Mouse (Mus musculus): Measurements from ENCODE around the gene H2al2a. TPM values are rescaled to one million over a fixed set of nuclear protein-coding genes. Genes with fewer than 3 reads are reported as not detected.

H2al2a gene
- total RNA-seq (2021), result not detected

- no peak for DNase-seq
- intact Hi-C loops (cut with DNase I), result no loop called here
These were observed at the start of gene H2al2a for GRCm38 (mm10) chr2:17996858-17997257. TSS of gene H2al2a (minus strand) at chr2:17996958.

- intact Hi-C loops (cut with DNase I), result loop anchor here (2.0 to 5.0 kb wide), 3 partner anchors 17 to 721 kb away; partner anchors contain the start of gene Bmi1
- no peak for DNase-seq
These were observed 49.4 kb upstream of the H2al2a start for GRCm38 (mm10) chr2:18046186-18046585.

GRCm38 (mm10) chr2:18045781-18046181 lies 49.0 kb upstream of the H2al2a start:
- intact Hi-C loops (cut with DNase I), result loop anchor here (2.0 to 5.0 kb wide), 3 partner anchors 17 to 722 kb away; partner anchors contain the start of gene Bmi1

GRCm38 (mm10) chr2:18045143-18045780 lies 48.5 kb upstream of the H2al2a start:
- DNase-seq, result no peak
- intact Hi-C loops (cut with DNase I), result loop anchor here (5.0 kb wide), 2 partner anchors 632 to 722 kb away; partner anchors contain the start of gene Bmi1

More at GRCm38 (mm10) chr2:18045781-18046181, 49.0 kb upstream of the H2al2a start:
- DNase-seq, result no peak

GRCm38 (mm10) chr2:18041199-18041885 lies 44.6 kb upstream of the H2al2a start:
- peak; percentile 4 to 6 for DNase-seq
- intact Hi-C loops (cut with DNase I), result no loop called here

GRCm38 (mm10) chr2:18040347-18041160 lies 43.8 kb upstream of the H2al2a start:
- peak in 1 of 2 experiments; percentile 5 for DNase-seq

GRCm38 (mm10) chr2:18039566-18040290 lies 43.0 kb upstream of the H2al2a start:
- peak; percentile 34 to 35 for DNase-seq
- intact Hi-C loops (cut with DNase I), result no loop called here

More at GRCm38 (mm10) chr2:18040347-18041160, 43.8 kb upstream of the H2al2a start:
- intact Hi-C loops (cut with DNase I), result no loop called here

GRCm38 (mm10) chr2:18038895-18039371 lies 42.2 kb upstream of the H2al2a start:
- intact Hi-C loops (cut with DNase I), result no loop called here
- peak; percentile 3 for DNase-seq

GRCm38 (mm10) chr2:18038141-18038752 lies 41.5 kb upstream of the H2al2a start:
- no peak for DNase-seq
- intact Hi-C loops (cut with DNase I), result no loop called here

GRCm38 (mm10) chr2:18037491-18037890 lies 40.7 kb upstream of the H2al2a start, which contains the start of gene A930004D18Rik:
TSS of gene A930004D18Rik (minus strand) at chr2:18037737.
- no peak for DNase-seq
- intact Hi-C loops (cut with DNase I), result no loop called here

- DNase-seq, result no peak
- intact Hi-C loops (cut with DNase I), result loop anchor here (5.0 kb wide), 1 partner anchor 553 kb away; no protein-coding TSS in a partner anchor
These were observed 37.9 kb upstream of the H2al2a start for GRCm38 (mm10) chr2:18034371-18035250.

GRCm38 (mm10) chr2:18033166-18034108 lies 36.7 kb upstream of the H2al2a start:
- intact Hi-C loops (cut with DNase I), result loop anchor here (5.0 kb wide), 1 partner anchor 554 kb away; no protein-coding TSS in a partner anchor
- peak in 1 of 2 experiments; percentile 4 for DNase-seq

- intact Hi-C loops (cut with DNase I), result loop anchor here (5.0 kb wide), 1 partner anchor 555 kb away; no protein-coding TSS in a partner anchor
- DNase-seq, result peak in 1 of 2 experiments; percentile 28
These were observed 35.8 kb upstream of the H2al2a start for GRCm38 (mm10) chr2:18032538-18032895.

- DNase-seq, result peak; percentile 79 to 83
- intact Hi-C loops (cut with DNase I), result loop anchor here (1.0 to 5.0 kb wide), 2 partner anchors 15 to 555 kb away; no protein-coding TSS in a partner anchor
These were observed 35.2 kb upstream of the H2al2a start for GRCm38 (mm10) chr2:18031831-18032537.

GRCm38 (mm10) chr2:18031271-18031821 lies 34.6 kb upstream of the H2al2a start:
- peak; percentile 70 to 73 for DNase-seq
- intact Hi-C loops (cut with DNase I), result loop anchor here (1.0 to 5.0 kb wide), 2 partner anchors 16 to 556 kb away; no protein-coding TSS in a partner anchor

- DNase-seq, result peak; percentile 20 to 25
- intact Hi-C loops (cut with DNase I), result loop anchor here (5.0 kb wide), 1 partner anchor 557 kb away; no protein-coding TSS in a partner anchor
These were observed 33.8 kb upstream of the H2al2a start for GRCm38 (mm10) chr2:18030581-18030980.
